Mouse (Mus musculus): ENCODE data around the gene Gm17490. TPM values are rescaled to one million over a fixed set of nuclear protein-coding genes. Genes with fewer than 3 reads are reported as not detected.

Gm17490 gene
- total and polyA plus RNA-seq, 2 experiments from 2014 or later, result not detected

DNA sequence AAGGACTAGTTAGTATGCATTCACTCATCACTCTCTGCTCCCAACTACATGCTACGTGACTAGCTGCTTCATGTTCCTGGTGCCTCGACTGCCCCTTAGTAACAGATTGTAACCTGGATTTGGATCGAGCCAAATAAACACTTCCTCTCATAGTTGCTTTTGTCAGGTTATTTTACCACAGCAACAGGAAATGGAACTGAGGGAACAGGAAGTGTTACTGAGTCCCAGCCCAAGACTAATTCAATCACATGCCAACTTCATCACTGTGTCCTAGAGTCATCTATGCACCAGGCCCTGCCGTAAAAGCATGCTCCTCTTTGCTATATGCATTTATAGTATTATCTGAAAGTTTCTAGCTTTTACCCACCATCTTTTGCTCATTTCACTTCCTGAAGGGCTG lies 38.1 kb downstream of the Gm17490 start:
- H3K4me3 ChIP-seq (ENCODE audit: low read depth, low read length), result no peak overlapping the region
- TF ChIP-seq CTCF (IDR thresholded peaks at IDR 0.05), result no peak
- no peak for DNase-seq (ENCODE audit: low spot score)
- H3K9ac ChIP-seq (replicated peaks; ENCODE audit: low read length, poor library complexity, severe bottlenecking), result no peak overlapping the region
- no peaks in the 10 kb centered on the region for H3K4me1 ChIP-seq (ENCODE audit: insufficient read depth, low read length)
- H3K9me3 ChIP-seq (ENCODE audit: low read length), result no peaks in the 10 kb centered on the region
- H3K36me3 ChIP-seq (ENCODE audit: insufficient read depth, low read length), result peaks cover 78% of the 10 kb centered on the region
- no peak overlapping the region for H3K4me2 ChIP-seq (ENCODE audit: low read depth, low read length, poor library complexity, severe bottlenecking)
- ATAC-seq (ENCODE audit: low FRiP score), result no peak
- H3K27me3 ChIP-seq (ENCODE audit: insufficient read depth, low read length), result no peaks in the 10 kb centered on the region
- 92% methylated on average over 4 of the region's 4 CpGs for WGBS
- H3K27ac ChIP-seq (ENCODE audit: low read depth, low read length), result no peak overlapping the region

- Histone ChIP-seq H3K27ac (ENCODE audit: low read depth, low read length) (no peak overlapping the region), H3K4me1 (ENCODE audit: insufficient read depth, low read length) (no peaks in the 10 kb centered on the region), H3K4me2 (ENCODE audit: low read depth, low read length, poor library complexity, severe bottlenecking) (no peak overlapping the region), H3K9me3 (ENCODE audit: low read length) (no peaks in the 10 kb centered on the region), H3K36me3 (ENCODE audit: insufficient read depth, low read length) (peaks cover 12% of the 10 kb centered on the region; the same call in 1 of the 2 replicates), H3K4me3 (ENCODE audit: low read depth, low read length) (no peak overlapping the region), H3K9ac (replicated peaks; ENCODE audit: low read length, poor library complexity, severe bottlenecking) (no peak overlapping the region), H3K27me3 (ENCODE audit: insufficient read depth, low read length) (no peaks in the 10 kb centered on the region)
- WGBS, result 99% methylated on average over 4 of the region's 4 CpGs
- TF ChIP-seq CTCF (IDR thresholded peaks at IDR 0.05), result no peak
- no peak for DNase-seq (ENCODE audit: low spot score)
- ATAC-seq (ENCODE audit: low FRiP score), result no peak
These were observed 46.7 kb downstream of the Gm17490 start for GRCm38 (mm10) chr2:11579399-11579798.

DNA sequence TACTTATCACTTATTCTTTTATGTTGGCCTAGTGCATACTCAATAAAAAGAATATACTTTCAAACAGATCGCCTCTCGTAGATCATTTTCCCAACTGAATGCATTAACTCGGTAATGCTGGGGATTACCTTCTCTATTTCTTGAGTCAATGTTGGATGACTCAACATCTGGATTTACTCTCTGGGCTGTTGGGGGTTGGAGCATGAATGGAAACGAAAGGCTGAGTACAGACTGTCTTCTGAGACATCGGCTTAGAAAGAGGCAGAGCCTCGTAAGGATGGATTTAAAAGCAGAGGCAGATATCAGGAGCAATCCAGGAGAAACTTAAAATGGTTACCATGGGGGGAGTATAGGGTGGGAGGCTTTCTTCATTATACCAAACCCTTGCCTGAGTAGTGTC lies 47.9 kb downstream of the Gm17490 start:
- Histone ChIP-seq H3K36me3 (ENCODE audit: insufficient read depth, low read length) (0 out of 2 replicates have a peak, but pooled peaks cover 5% of the 10 kb centered on the region), H3K27me3 (ENCODE audit: insufficient read depth, low read length) (no peaks in the 10 kb centered on the region), H3K4me3 (ENCODE audit: low read depth, low read length) (no peak overlapping the region), H3K4me1 (ENCODE audit: insufficient read depth, low read length) (no peaks in the 10 kb centered on the region), H3K9me3 (ENCODE audit: low read length) (no peaks in the 10 kb centered on the region), H3K9ac (replicated peaks; ENCODE audit: low read length, poor library complexity, severe bottlenecking) (no peak overlapping the region), H3K4me2 (ENCODE audit: low read depth, low read length, poor library complexity, severe bottlenecking) (no peak overlapping the region), H3K27ac (ENCODE audit: low read depth, low read length) (no peak overlapping the region)
- 91% methylated on average over 6 of the region's 6 CpGs for WGBS
- DNase-seq (ENCODE audit: low spot score) (no peak), ATAC-seq (ENCODE audit: low FRiP score) (no peak)
- TF ChIP-seq CTCF (IDR thresholded peaks at IDR 0.05), result no peak

Other genes with a start within 250 kb of the Gm17490 start
- 14.7 and 17.8 TPM in 2 replicates for gene Pfkfb3, start 72.2 kb downstream of the Gm17490 start, total RNA-seq (2014; rRNA removed)
- gene Pfkfb3, start 72.2 kb downstream of the Gm17490 start, polyA plus RNA-seq (2015; fragmentation: Nextera tagmentation; extraction: Ambion mirVana), result 20.9 and 23.5 TPM in 2 replicates
- 76.1 and 97.7 TPM in 2 replicates for gene Rbm17, start 22.1 kb downstream of the Gm17490 start, total RNA-seq (2014; rRNA removed)
- 117 and 119 TPM in 2 replicates for gene Rbm17, start 22.1 kb downstream of the Gm17490 start, polyA plus RNA-seq (2015; fragmentation: Nextera tagmentation; extraction: Ambion mirVana)
- 0.05 TPM in 1 of 2 replicates, not detected in the other for gene Il2ra, start 16.5 kb upstream of the Gm17490 start, total RNA-seq (2014; rRNA removed)
- not detected in 2 replicates for gene Il2ra, start 16.5 kb upstream of the Gm17490 start, polyA plus RNA-seq (2015; fragmentation: Nextera tagmentation; extraction: Ambion mirVana)
- gene Il15ra, start 79.0 kb upstream of the Gm17490 start, total RNA-seq (2014; rRNA removed), result 0.76 and 0.99 TPM in 2 replicates
- 1.4 TPM in 2 replicates for gene Il15ra, start 79.0 kb upstream of the Gm17490 start, polyA plus RNA-seq (2015; fragmentation: Nextera tagmentation; extraction: Ambion mirVana)
- 95.1 and 102 TPM in 2 replicates for gene Fbh1, start 151.3 kb upstream of the Gm17490 start, total RNA-seq (2014; rRNA removed)
- gene Fbh1, start 151.3 kb upstream of the Gm17490 start, polyA plus RNA-seq (2015; fragmentation: Nextera tagmentation; extraction: Ambion mirVana), result 85.0 TPM in 2 replicates
- 45.2 and 66.6 TPM in 2 replicates for gene Ankrd16, start 151.6 kb upstream of the Gm17490 start, total RNA-seq (2014; rRNA removed)
- 35.0 and 36.3 TPM in 2 replicates for gene Ankrd16, start 151.6 kb upstream of the Gm17490 start, polyA plus RNA-seq (2015; fragmentation: Nextera tagmentation; extraction: Ambion mirVana)

Data from midbrain, postnatal 0 days (tissue).